Mouse (Mus musculus): Measurements from ENCODE around the gene Pla2g16. TPM values are rescaled to one million over a fixed set of nuclear protein-coding genes. Genes with fewer than 3 reads are reported as not detected.

The Pla2g16 gene
- 7.6 TPM for polyA plus RNA-seq (2014; fragmentation: Illumina TruSeq; extraction: RNeasy Lipid Tissue Mini Kit (QIAGEN cat#74804); ENCODE audit: low read depth, low replicate concordance)

DNA sequence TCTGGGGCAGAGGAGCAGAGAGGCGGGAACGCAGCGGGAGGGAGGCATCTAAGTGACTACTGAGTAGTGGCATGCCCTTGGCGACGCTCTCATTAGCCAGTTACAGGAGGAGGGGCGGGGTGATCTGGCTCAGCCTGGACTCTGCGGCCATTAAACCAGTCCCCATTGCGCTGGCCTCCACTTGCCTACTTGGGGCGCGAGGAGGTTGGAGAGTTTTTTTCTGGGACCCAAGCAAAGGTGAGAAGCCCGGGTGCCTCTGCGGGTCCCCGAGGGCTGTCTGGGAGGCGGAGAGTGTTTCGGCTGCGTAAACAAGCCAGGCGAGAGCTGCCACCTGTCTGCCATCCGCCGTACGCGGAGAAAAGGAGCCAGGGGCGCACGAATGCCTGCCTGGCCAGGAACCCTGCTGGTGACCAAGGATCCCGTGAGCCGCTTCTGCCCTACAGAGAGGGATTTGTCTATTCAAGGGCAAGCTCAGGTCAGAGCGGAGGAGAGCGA is at the start of gene Pla2g16:
Gene Pla2g16, plus strand, starts transcription at position 132 of the 495 bp plus-strand sequence.

DNA sequence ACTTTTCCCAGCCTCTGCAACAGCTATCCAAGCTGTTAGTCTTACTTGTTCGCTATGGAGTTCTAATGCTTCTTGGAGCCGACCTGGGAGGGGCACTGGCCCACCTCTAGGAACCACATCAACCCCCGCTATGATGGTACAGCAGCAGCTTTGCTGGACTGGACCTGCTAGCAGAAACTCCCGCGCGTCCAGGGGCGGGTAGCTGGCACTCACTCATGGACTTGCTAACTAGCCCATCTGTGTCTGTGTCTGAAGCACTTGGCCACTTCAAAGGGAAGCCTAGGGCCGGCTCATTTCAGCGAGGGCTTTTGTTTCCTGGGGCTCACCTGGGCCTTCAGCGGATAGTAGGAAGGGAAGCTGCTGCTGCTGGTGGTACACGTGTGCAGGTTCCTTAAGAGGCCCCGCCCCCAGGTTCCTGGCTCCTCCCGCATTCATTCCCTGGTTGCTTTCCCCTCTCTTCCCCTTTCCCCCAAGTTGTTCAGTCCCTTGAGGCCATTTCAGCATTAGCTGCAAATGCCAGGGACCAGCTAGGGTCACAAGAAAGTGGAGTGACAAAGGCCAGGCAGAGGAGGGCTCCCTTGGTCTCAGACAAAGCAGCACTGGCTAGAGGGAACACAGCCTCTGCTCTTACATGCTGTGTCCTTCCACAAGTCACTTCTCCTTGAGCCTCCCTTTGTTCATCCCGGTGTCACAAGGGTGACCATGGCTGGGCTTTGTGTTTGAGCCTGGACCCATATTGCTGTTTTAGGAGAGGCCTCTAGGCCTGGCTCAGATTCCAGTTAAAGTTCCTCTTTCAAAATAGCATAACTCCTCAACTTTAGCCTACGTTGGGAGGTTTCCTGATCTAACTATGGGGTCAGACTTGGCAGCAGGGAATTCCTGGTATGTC is 49.8 kb downstream of the Pla2g16 start, which contains the start of gene Lgals12:
Gene Lgals12, minus strand, starts transcription at position 393 of the 889 bp plus-strand sequence.

DNA sequence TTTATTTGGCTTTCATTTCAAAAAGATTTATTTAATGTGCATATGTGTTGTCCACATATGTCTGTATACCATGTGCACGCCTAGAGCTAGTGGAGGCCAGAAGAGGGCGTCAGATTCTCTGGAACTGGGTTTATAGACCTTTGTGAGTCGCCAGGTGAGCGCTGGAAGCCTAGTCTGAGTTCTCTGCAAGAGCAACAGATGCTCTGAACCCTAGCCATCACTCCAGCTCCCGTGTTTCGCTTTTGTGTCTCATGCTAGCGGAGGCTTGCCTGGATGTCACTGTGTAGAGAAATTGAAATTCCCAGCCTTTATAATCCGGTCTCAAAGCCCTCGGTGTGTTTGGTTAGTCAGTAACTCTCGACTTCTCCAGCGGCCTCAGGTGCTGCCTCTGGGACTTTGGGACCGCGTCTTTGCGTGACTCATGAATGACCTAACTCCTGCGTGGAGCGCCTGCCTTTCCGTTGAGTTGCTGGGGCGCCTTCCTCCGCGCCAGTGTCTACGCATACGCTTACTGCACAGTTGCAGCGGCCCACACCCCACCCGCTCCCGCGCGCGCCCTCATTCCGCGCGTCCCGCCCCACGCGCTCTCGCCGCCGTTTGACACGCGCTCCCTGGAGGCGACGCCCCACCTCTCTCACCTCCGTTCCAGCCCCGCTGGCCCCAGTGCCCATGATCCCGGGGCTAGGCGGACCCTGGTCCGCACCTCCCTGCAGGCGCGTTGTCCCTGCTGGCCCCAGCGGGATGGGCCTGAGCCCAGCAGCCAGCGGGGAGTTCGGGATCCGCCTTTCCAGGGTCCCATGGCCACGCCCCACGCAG is 54.9 kb downstream of the Pla2g16 start, which contains the start of gene Hrasls5:
Gene Hrasls5, plus strand, starts transcription at position 600 of the 816 bp plus-strand sequence.

Other genes starting within 250 kb of the Pla2g16 start
- 43.6 TPM for gene Mark2, start 215.6 kb upstream of the Pla2g16 start, polyA plus RNA-seq (2014; fragmentation: Illumina TruSeq; extraction: RNeasy Lipid Tissue Mini Kit (QIAGEN cat#74804); ENCODE audit: low read depth, low replicate concordance)
- gene Spindoc, start 174.5 kb upstream of the Pla2g16 start, polyA plus RNA-seq (2014; fragmentation: Illumina TruSeq; extraction: RNeasy Lipid Tissue Mini Kit (QIAGEN cat#74804); ENCODE audit: low read depth, low replicate concordance): 0.85 TPM
- 3.9 TPM for gene 2700081O15Rik, start 139.8 kb upstream of the Pla2g16 start, polyA plus RNA-seq (2014; fragmentation: Illumina TruSeq; extraction: RNeasy Lipid Tissue Mini Kit (QIAGEN cat#74804); ENCODE audit: low read depth, low replicate concordance)
- 696 TPM for gene Rtn3, start 74.2 kb upstream of the Pla2g16 start, polyA plus RNA-seq (2014; fragmentation: Illumina TruSeq; extraction: RNeasy Lipid Tissue Mini Kit (QIAGEN cat#74804); ENCODE audit: low read depth, low replicate concordance)
- 83.7 TPM for gene Atl3, start 63.4 kb upstream of the Pla2g16 start, polyA plus RNA-seq (2014; fragmentation: Illumina TruSeq; extraction: RNeasy Lipid Tissue Mini Kit (QIAGEN cat#74804); ENCODE audit: low read depth, low replicate concordance)
- gene Lgals12, start 49.7 kb downstream of the Pla2g16 start, polyA plus RNA-seq (2014; fragmentation: Illumina TruSeq; extraction: RNeasy Lipid Tissue Mini Kit (QIAGEN cat#74804); ENCODE audit: low read depth, low replicate concordance): 3.9 TPM
- not detected for gene Hrasls5, start 55.1 kb downstream of the Pla2g16 start, polyA plus RNA-seq (2014; fragmentation: Illumina TruSeq; extraction: RNeasy Lipid Tissue Mini Kit (QIAGEN cat#74804); ENCODE audit: low read depth, low replicate concordance)
- gene Slc22a19, start 153.9 kb downstream of the Pla2g16 start, polyA plus RNA-seq (2014; fragmentation: Illumina TruSeq; extraction: RNeasy Lipid Tissue Mini Kit (QIAGEN cat#74804); ENCODE audit: low read depth, low replicate concordance): 407 TPM
- gene Slc22a26, start 245.2 kb downstream of the Pla2g16 start, polyA plus RNA-seq (2014; fragmentation: Illumina TruSeq; extraction: RNeasy Lipid Tissue Mini Kit (QIAGEN cat#74804); ENCODE audit: low read depth, low replicate concordance): 27.5 TPM

Measured in kidney, adult 10 weeks (tissue).